Mouse (Mus musculus) heart, embryonic 16.5 days (tissue): ENCODE results near the gene Cyp2d22. TPM values are rescaled to one million over a fixed set of nuclear protein-coding genes. Genes with fewer than 3 reads are reported as not detected.

Experiments used
- ATAC-seq: fragments of 200-750 bp; cut with Nextera tagmentation; replicated peaks from 2 replicates; pipeline ENCODE4 v1.8.0; 2017; ENCODE audit warnings: moderate number of reproducible peaks; ENCODE audit not compliant: insufficient read depth, low FRiP score; ENCODE audit errors: extremely low read depth
- H3K27ac ChIP-seq: fragments of 300-500 bp; sonication (generic); 2 replicates; pipeline ENCODE4 v1.5.1; 2014; ENCODE audit warnings: mild to moderate bottlenecking, low read length, control low read depth, moderate library complexity
- H3K27me3 ChIP-seq: fragments of 300-500 bp; sonication (generic); 2 replicates; pipeline ENCODE4 v1.6.1; 2014; ENCODE audit warnings: low read length, mixed read lengths; ENCODE audit not compliant: control insufficient read depth, insufficient read depth
- H3K36me3 ChIP-seq: fragments of 300-500 bp; sonication (generic); 2 replicates; pipeline ENCODE4 v1.6.1; 2014; ENCODE audit not compliant: control insufficient read depth, insufficient read depth
- H3K4me1 ChIP-seq: fragments of 300-500 bp; sonication (generic); 2 replicates; pipeline ENCODE4 v1.6.1; 2014; ENCODE audit warnings: low read length, mixed read lengths; ENCODE audit not compliant: control insufficient read depth, insufficient read depth
- H3K4me2 ChIP-seq: fragments of 300-500 bp; sonication (generic); 2 replicates; pipeline ENCODE4 v1.6.1; 2014; ENCODE audit warnings: low read depth, mild to moderate bottlenecking, control low read depth, low read length
- H3K4me3 ChIP-seq: fragments of 300-500 bp; sonication (generic); 2 replicates; pipeline ENCODE4 v1.5.1; 2014; ENCODE audit warnings: mild to moderate bottlenecking, control low read depth, low read length
- H3K9ac ChIP-seq: fragments of 300-500 bp; sonication (generic); 2 replicates; pipeline ENCODE4 v1.6.1; 2014; ENCODE audit warnings: low read length, control low read depth
- H3K9me3 ChIP-seq: fragments of 300-500 bp; sonication (generic); replicated peaks from 2 replicates; pipeline ENCODE4 v1.6.1; 2016; ENCODE audit warnings: low read length; ENCODE audit not compliant: control insufficient read depth
- WGBS: fragments of 180-500 bp; shearing (Covaris S2); extraction: QIAGEN DNeasy Blood & Tissue Kit; methylation state at CpG from one replicate; pipeline ENCODE4 v1.1.7; 2014; 5-methylcytosine and 5-hydroxymethylcytosine counted together
- polyA plus RNA-seq: library from polyadenylated mRNA; unstranded; fragments of >200 nt; fragmentation: Nextera tagmentation; extraction: Ambion mirVana; gene quantifications from 2 replicates; pipeline ENCODE4 v1.2.1, GENCODE M21; 2015

Cyp2d22 gene
- polyA plus RNA-seq, 1 experiment from 2014 or later = 13.6 TPM

DNA sequence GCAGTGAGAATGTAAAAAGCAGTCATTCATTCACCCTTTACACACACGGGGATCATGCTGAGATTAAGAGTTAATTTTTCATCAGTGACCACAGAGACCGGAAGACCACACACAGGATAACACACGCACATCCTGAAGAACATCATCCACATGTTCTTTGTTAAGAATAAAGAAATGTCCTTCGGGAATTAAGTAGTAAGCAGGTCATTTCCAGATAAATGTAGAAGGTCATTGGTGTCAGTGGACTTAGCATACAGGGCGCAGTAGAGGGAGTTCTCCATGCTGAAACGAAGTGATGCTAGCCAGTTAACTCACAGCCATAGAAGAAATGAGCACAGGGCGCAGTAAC lies 628 bp upstream of the Cyp2d22 start:
- Histone ChIP-seq H3K9ac (peak overlapping the region; percentile 54), H3K4me3 (peak overlapping the region; percentile 67), H3K4me2 (peak overlapping the region; percentile 84), H3K4me1 (peaks cover 27% of the 10 kb centered on the region), H3K36me3 (no peaks in the 10 kb centered on the region), H3K27ac (peak overlapping the region; percentile 82), H3K27me3 (no peaks in the 10 kb centered on the region), H3K9me3 (0 out of 2 replicates have a peak, but pooled peaks cover 3% of the 10 kb centered on the region)
- 28% methylated on average over 7 of the region's 7 CpGs for WGBS
- peak; percentile 10; the same call in 1 of the 2 replicates for ATAC-seq

DNA sequence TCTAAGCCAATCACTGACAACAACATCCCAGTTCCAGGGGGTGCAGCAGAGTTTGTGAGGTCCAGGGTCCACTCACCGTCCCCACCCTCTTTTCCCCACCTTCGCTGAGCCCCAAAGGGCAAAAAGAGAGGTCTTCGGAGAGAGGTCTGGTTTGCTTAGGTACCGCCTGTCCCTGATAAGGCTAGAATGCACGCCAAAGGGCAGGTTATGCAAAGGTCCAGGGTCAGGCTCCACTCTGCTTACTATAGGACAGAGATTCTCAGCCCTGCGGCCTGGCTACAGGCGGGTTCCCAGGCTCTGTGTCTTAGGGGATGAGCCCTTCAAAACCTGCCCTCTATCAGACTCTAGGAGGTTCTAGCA lies 569 bp downstream of the Cyp2d22 start:
- peaks cover 27% of the 10 kb centered on the region for H3K4me1 ChIP-seq
- WGBS = 30% methylated on average over 7 of the region's 7 CpGs
- H3K27ac ChIP-seq = peak overlapping the region; percentile 88
- peak overlapping the region; percentile 79 for H3K9ac ChIP-seq
- H3K27me3 ChIP-seq = no peaks in the 10 kb centered on the region
- 0 out of 2 replicates have a peak, but pooled peaks have one; percentile 12 for ATAC-seq
- peak overlapping the region; percentile 67 for H3K4me3 ChIP-seq
- H3K4me2 ChIP-seq = peak overlapping the region; percentile 84
- no peaks in the 10 kb centered on the region for H3K9me3 ChIP-seq
- no peaks in the 10 kb centered on the region for H3K36me3 ChIP-seq

DNA sequence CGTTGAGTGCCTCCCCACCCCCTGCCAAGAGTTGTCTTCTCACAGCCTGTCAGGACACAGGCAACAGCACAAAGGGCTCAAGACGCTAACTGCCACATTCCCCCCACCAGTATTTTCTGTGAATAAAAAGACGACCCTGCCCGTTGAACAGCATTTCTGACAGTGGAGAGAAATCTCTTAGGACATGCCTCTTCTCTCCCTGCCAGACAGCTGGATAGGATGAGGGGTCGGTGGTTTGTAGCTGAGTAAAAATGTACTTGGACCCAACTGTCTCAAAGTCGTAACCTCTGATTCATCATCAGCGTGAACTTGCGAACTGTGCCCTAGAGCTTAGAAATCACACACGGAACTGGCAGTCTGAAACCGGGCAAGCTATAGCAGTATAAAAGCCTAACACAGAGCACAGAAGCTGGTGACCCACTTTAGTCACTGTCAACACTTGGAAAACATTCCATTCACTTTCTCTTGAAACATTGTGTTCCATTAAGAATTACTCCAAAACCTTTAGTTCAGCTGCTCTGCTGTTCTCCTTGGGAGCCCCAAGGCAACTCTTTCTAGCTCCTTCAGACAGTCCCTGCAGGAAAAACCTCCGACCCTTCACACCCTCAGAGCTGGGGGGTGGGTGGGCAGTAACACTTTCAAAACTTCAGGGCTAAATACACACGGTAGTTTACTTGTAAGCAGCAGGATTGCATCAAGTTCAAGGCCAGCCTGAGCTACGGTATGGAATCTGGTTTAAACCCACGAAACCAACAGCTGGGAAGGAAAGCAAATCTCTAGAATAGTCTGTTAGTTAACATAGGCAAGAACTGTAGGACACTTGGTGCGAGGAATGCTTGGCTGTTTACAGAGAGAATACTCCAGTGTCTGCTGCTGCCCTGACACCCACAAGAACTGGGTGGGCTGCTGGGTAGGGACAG lies 1.5 kb downstream of the Cyp2d22 start:
- 45% methylated on average over 15 of the region's 15 CpGs for WGBS
- ATAC-seq = no peak
- Histone ChIP-seq H3K4me3 (peak overlapping the region; percentile 17; the same call in 1 of the 2 replicates), H3K36me3 (0 out of 2 replicates have a peak, but pooled peaks cover 3% of the 10 kb centered on the region), H3K27ac (peak overlapping the region; percentile 88), H3K4me2 (peak overlapping the region; percentile 84), H3K4me1 (peaks cover 27% of the 10 kb centered on the region), H3K9ac (peak overlapping the region; percentile 40; the same call in 1 of the 2 replicates), H3K9me3 (no peaks in the 10 kb centered on the region), H3K27me3 (no peaks in the 10 kb centered on the region)

- no peak for ATAC-seq
These were observed 2.4 kb downstream of the Cyp2d22 start for GRCm38 (mm10) chr15:82377701-82378100.

DNA sequence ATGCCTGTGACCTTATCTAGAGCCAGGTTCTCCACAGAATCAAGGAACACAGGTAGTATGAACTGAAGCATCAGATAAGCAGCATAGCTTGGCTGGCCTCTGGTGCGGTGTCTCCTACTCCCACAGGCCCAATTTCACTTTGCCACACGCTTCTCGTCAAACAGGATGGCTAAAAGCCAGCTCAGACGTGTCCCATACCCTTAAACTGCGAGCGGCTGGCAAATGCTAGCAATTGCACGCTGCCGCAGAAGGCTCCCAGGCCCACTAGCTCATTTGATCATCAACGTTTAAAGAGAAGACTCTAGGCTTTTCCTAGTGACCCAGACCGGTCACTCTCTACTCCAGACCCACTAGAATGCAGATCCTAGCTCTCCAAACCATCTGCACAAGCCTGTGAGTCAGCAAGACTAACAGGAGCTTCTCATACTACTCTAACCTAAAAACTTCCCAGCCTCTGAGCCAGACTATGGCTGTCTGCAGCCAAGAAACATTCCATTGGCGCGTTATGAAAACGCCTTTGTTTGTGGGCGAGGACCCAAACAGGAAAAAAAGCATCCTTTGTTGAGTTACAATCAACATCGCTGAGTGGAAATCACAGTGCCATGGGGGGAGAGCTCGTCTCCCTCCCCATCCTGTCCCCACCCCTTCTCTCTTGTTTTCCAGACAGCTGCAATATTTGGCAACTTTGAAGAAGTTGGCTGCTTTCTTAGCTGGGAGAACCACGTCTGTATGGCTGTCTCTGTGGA lies 3.5 kb downstream of the Cyp2d22 start:
- peaks cover 27% of the 10 kb centered on the region for H3K4me1 ChIP-seq
- 60% methylated on average over 17 of the region's 17 CpGs for WGBS
- H3K4me2 ChIP-seq = no peak overlapping the region
- no peak overlapping the region for H3K9ac ChIP-seq
- H3K36me3 ChIP-seq = 0 out of 2 replicates have a peak, but pooled peaks cover 3% of the 10 kb centered on the region
- peak; percentile 16; the same call in 1 of the 2 replicates for ATAC-seq
- no peak overlapping the region for H3K4me3 ChIP-seq
- H3K27ac ChIP-seq = peak overlapping the region; percentile 66
- no peaks in the 10 kb centered on the region for H3K9me3 ChIP-seq
- H3K27me3 ChIP-seq = no peaks in the 10 kb centered on the region

More at GRCm38 (mm10) chr15:82377701-82378100, 2.4 kb downstream of the Cyp2d22 start:
- H3K4me3 ChIP-seq = no peak overlapping the region
- H3K27me3 ChIP-seq = no peaks in the 10 kb centered on the region
- WGBS = 74% methylated on average over 5 of the region's 5 CpGs
- H3K9me3 ChIP-seq = no peaks in the 10 kb centered on the region
- peak overlapping the region; percentile 39 for H3K27ac ChIP-seq
- 0 out of 2 replicates have a peak, but pooled peaks cover 3% of the 10 kb centered on the region for H3K36me3 ChIP-seq
- peaks cover 27% of the 10 kb centered on the region for H3K4me1 ChIP-seq
- peak overlapping the region; percentile 84 for H3K4me2 ChIP-seq
- H3K9ac ChIP-seq = no peak overlapping the region

GRCm38 (mm10) chr15:82375855-82376254 lies 4.2 kb downstream of the Cyp2d22 start:
- 85% methylated on average over 9 of the region's 9 CpGs for WGBS
- Histone ChIP-seq H3K4me3 (no peak overlapping the region), H3K9ac (no peak overlapping the region), H3K4me2 (no peak overlapping the region), H3K27ac (peak overlapping the region; percentile 66), H3K9me3 (no peaks in the 10 kb centered on the region), H3K27me3 (no peaks in the 10 kb centered on the region), H3K36me3 (0 out of 2 replicates have a peak, but pooled peaks cover 3% of the 10 kb centered on the region), H3K4me1 (peaks cover 23% of the 10 kb centered on the region)
- no peak for ATAC-seq

DNA sequence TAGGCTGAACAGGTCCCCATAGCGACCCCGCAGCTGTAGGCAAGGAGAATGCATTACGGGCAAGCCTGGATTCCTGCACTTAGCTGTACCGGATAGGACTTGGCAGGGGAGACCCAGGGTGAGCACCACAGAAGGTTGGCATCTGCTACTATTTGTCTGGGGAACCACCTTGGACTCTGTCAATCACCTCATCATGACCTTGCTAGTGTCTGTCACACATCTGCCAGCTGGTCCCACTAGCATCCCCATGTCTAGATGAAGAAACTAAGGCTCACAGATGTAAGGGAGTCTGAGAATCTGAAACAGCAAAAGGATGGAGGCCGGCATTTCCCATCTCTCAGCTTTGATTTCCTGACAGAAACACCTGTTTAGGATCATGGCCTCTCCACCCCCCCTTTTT lies 5.6 kb downstream of the Cyp2d22 start:
- Histone ChIP-seq H3K4me3 (no peak overlapping the region), H3K9me3 (no peaks in the 10 kb centered on the region), H3K9ac (no peak overlapping the region), H3K4me2 (no peak overlapping the region), H3K27me3 (no peaks in the 10 kb centered on the region), H3K27ac (no peak overlapping the region), H3K4me1 (peaks cover 19% of the 10 kb centered on the region), H3K36me3 (0 out of 2 replicates have a peak, but pooled peaks cover 3% of the 10 kb centered on the region)
- WGBS = 85% methylated on average over 5 of the region's 5 CpGs
- ATAC-seq = no peak

GRCm38 (mm10) chr15:82372991-82373390 lies 7.1 kb downstream of the Cyp2d22 start:
- Histone ChIP-seq H3K4me2 (no peak overlapping the region), H3K4me3 (no peak overlapping the region), H3K4me1 (peaks cover 9% of the 10 kb centered on the region), H3K9ac (no peak overlapping the region), H3K9me3 (no peaks in the 10 kb centered on the region), H3K27me3 (no peaks in the 10 kb centered on the region), H3K27ac (no peak overlapping the region), H3K36me3 (0 out of 2 replicates have a peak, but pooled peaks cover 3% of the 10 kb centered on the region)
- ATAC-seq = no peak
- 79% methylated on average over 5 of the region's 5 CpGs for WGBS
